Mouse (Mus musculus) right cerebral cortex, postnatal 36 days (tissue): ENCODE data around the gene Bcl11a.

Experiments
- DNase-seq, 2 experiments: peaks; one replicate each; pipeline ENCODE4 v3.0.0; 2022; ENCODE audit warnings: low spot score in 2 of 2, mixed read lengths in 1 of 2

Bcl11a gene

GRCm38 (mm10) chr11:24152076-24152784 is 74.4 kb downstream of the Bcl11a start:
- DNase-seq, result no peak

- no peak for DNase-seq
Observed at GRCm38 (mm10) chr11:24153049-24153448, 75.2 kb downstream of the Bcl11a start.

- DNase-seq, result no peak
Observed at GRCm38 (mm10) chr11:24158026-24158425, 80.2 kb downstream of the Bcl11a start.

GRCm38 (mm10) chr11:24159656-24160055 is 81.8 kb downstream of the Bcl11a start:
- no peak for DNase-seq

GRCm38 (mm10) chr11:24161458-24161857 is 83.6 kb downstream of the Bcl11a start:
- DNase-seq, result no peak

GRCm38 (mm10) chr11:24162056-24162455 is 84.2 kb downstream of the Bcl11a start:
- no peak for DNase-seq

GRCm38 (mm10) chr11:24163072-24163471 is 85.2 kb downstream of the Bcl11a start:
- no peak for DNase-seq

- no peak for DNase-seq
Observed at GRCm38 (mm10) chr11:24164065-24164464, 86.2 kb downstream of the Bcl11a start.

GRCm38 (mm10) chr11:24171675-24172285 is 93.9 kb downstream of the Bcl11a start:
- DNase-seq, result no peak

- DNase-seq, result no peak
Observed at GRCm38 (mm10) chr11:24172585-24172984, 94.7 kb downstream of the Bcl11a start.

GRCm38 (mm10) chr11:24174161-24174792 is 96.4 kb downstream of the Bcl11a start:
- DNase-seq, result no peak

GRCm38 (mm10) chr11:24177458-24177857 is 99.6 kb downstream of the Bcl11a start:
- DNase-seq, result no peak

- no peak for DNase-seq
Observed at GRCm38 (mm10) chr11:24178823-24179476, 101.1 kb downstream of the Bcl11a start.

- peak in 1 of 2 experiments; percentile 42 for DNase-seq
Observed at GRCm38 (mm10) chr11:24180040-24180439, 102.2 kb downstream of the Bcl11a start.

GRCm38 (mm10) chr11:24183501-24183900 is 105.6 kb downstream of the Bcl11a start:
- DNase-seq, result no peak

- no peak for DNase-seq
Observed at GRCm38 (mm10) chr11:24184932-24185331, 107.1 kb downstream of the Bcl11a start.

- DNase-seq, result no peak
Observed at GRCm38 (mm10) chr11:24190411-24190810, 112.6 kb downstream of the Bcl11a start.

- DNase-seq, result no peak
Observed at GRCm38 (mm10) chr11:24196460-24197190, 118.8 kb downstream of the Bcl11a start.

- DNase-seq, result no peak
Observed at GRCm38 (mm10) chr11:24197424-24197823, 119.6 kb downstream of the Bcl11a start.

GRCm38 (mm10) chr11:24199560-24199959 is 121.7 kb downstream of the Bcl11a start:
- no peak for DNase-seq

GRCm38 (mm10) chr11:24200310-24200709 is 122.5 kb downstream of the Bcl11a start:
- DNase-seq, result no peak

- DNase-seq, result no peak
Observed at GRCm38 (mm10) chr11:24201223-24201622, 123.4 kb downstream of the Bcl11a start.
